Mouse (Mus musculus): ENCODE data around the gene Herc3. TPM values are rescaled to one million over a fixed set of nuclear protein-coding genes. Genes with fewer than 3 reads are reported as not detected.
A peak's percentile ranks its signal among the peaks of the same experiment; 100 is the strongest.

The Herc3 gene
- polyA plus RNA-seq, 1 experiment from 2014 or later: 7.7 TPM

GRCm38 (mm10) chr6:58900536-58900935, 69.3 kb downstream of the Herc3 start:
- H3K9me3 ChIP-seq (ENCODE audit: control insufficient read depth, low read length): no peaks in the 10 kb centered on the region
- no peaks in the 10 kb centered on the region for H3K27me3 ChIP-seq (ENCODE audit: control insufficient read depth, insufficient read depth, low read length)
- no peaks in the 10 kb centered on the region for H3K36me3 ChIP-seq (ENCODE audit: control insufficient read depth, insufficient read depth, low read length)
- H3K9ac ChIP-seq (ENCODE audit: low read length): no peak overlapping the region
- no peaks in the 10 kb centered on the region for H3K4me1 ChIP-seq (ENCODE audit: control insufficient read depth, insufficient read depth, low read length)
- no peak overlapping the region for H3K4me3 ChIP-seq (ENCODE audit: low read depth, low read length)
- WGBS: 91% methylated on average over 7 of the region's 7 CpGs
- no peak overlapping the region for H3K27ac ChIP-seq (ENCODE audit: low read depth, low read length)
- H3K4me2 ChIP-seq (ENCODE audit: low read depth): no peak overlapping the region
- DNase-seq (ENCODE audit: low spot score): no peak
- ATAC-seq (ENCODE audit: insufficient read depth, low FRiP score, low TSS enrichment): no peak

- WGBS: 22% methylated on average over 8 of the region's 8 CpGs
- H3K9me3 ChIP-seq (ENCODE audit: control insufficient read depth, low read length): peaks cover 2% of the 10 kb centered on the region; the same call in 1 of the 2 replicates
- DNase-seq (ENCODE audit: low spot score) (peak; percentile 58), ATAC-seq (ENCODE audit: insufficient read depth, low FRiP score, low TSS enrichment) (peak; percentile 88)
- peak overlapping the region; percentile 12; the same call in 1 of the 2 replicates for H3K4me2 ChIP-seq (ENCODE audit: low read depth)
- peaks cover 2% of the 10 kb centered on the region; the same call in 1 of the 2 replicates for H3K36me3 ChIP-seq (ENCODE audit: control insufficient read depth, insufficient read depth, low read length)
- no peak overlapping the region for H3K9ac ChIP-seq (ENCODE audit: low read length)
- H3K27ac ChIP-seq (ENCODE audit: low read depth, low read length): no peak overlapping the region
- no peaks in the 10 kb centered on the region for H3K4me1 ChIP-seq (ENCODE audit: control insufficient read depth, insufficient read depth, low read length)
- H3K4me3 ChIP-seq (ENCODE audit: low read depth, low read length): no peak overlapping the region
- no peaks in the 10 kb centered on the region for H3K27me3 ChIP-seq (ENCODE audit: control insufficient read depth, insufficient read depth, low read length)
Observed at GRCm38 (mm10) chr6:58903171-58903570, 71.9 kb downstream of the Herc3 start.

GRCm38 (mm10) chr6:58904551-58904950, 73.3 kb downstream of the Herc3 start:
- H3K4me2 ChIP-seq (ENCODE audit: low read depth): no peak overlapping the region
- no peaks in the 10 kb centered on the region for H3K4me1 ChIP-seq (ENCODE audit: control insufficient read depth, insufficient read depth, low read length)
- H3K27ac ChIP-seq (ENCODE audit: low read depth, low read length): no peak overlapping the region
- H3K4me3 ChIP-seq (ENCODE audit: low read depth, low read length): no peak overlapping the region
- H3K9ac ChIP-seq (ENCODE audit: low read length): no peak overlapping the region
- 50% methylated on average over 3 of the region's 3 CpGs for WGBS
- ATAC-seq (ENCODE audit: insufficient read depth, low FRiP score, low TSS enrichment) (no peak), DNase-seq (ENCODE audit: low spot score) (no peak)
- H3K36me3 ChIP-seq (ENCODE audit: control insufficient read depth, insufficient read depth, low read length): peaks cover 2% of the 10 kb centered on the region; the same call in 1 of the 2 replicates
- peaks cover 2% of the 10 kb centered on the region; the same call in 1 of the 2 replicates for H3K9me3 ChIP-seq (ENCODE audit: control insufficient read depth, low read length)
- no peaks in the 10 kb centered on the region for H3K27me3 ChIP-seq (ENCODE audit: control insufficient read depth, insufficient read depth, low read length)

GRCm38 (mm10) chr6:58906852-58907261, 75.6 kb downstream of the Herc3 start, which contains the start of gene Nap1l5:
TSS of gene Nap1l5 (minus strand) at chr6:58907076.
- Histone ChIP-seq H3K4me2 (ENCODE audit: low read depth) (peak within 1 kb of the TSS; percentile 60), H3K36me3 (ENCODE audit: control insufficient read depth, insufficient read depth, low read length) (peaks cover 2% of the 10 kb centered on the region; the same call in 1 of the 2 replicates), H3K4me1 (ENCODE audit: control insufficient read depth, insufficient read depth, low read length) (no peaks in the 10 kb centered on the region), H3K27me3 (ENCODE audit: control insufficient read depth, insufficient read depth, low read length) (no peaks in the 10 kb centered on the region), H3K27ac (ENCODE audit: low read depth, low read length) (no peak within 1 kb of the TSS), H3K4me3 (ENCODE audit: low read depth, low read length) (peak within 1 kb of the TSS; percentile 47), H3K9me3 (ENCODE audit: control insufficient read depth, low read length) (peaks cover 2% of the 10 kb centered on the region; the same call in 1 of the 2 replicates), H3K9ac (ENCODE audit: low read length) (peak within 1 kb of the TSS; percentile 37; the same call in 1 of the 2 replicates)
- ATAC-seq (ENCODE audit: insufficient read depth, low FRiP score, low TSS enrichment): peak; percentile 74
- 36% methylated on average over 34 of the region's 34 CpGs for WGBS
- DNase-seq (ENCODE audit: low spot score): peak; percentile 55

DNA sequence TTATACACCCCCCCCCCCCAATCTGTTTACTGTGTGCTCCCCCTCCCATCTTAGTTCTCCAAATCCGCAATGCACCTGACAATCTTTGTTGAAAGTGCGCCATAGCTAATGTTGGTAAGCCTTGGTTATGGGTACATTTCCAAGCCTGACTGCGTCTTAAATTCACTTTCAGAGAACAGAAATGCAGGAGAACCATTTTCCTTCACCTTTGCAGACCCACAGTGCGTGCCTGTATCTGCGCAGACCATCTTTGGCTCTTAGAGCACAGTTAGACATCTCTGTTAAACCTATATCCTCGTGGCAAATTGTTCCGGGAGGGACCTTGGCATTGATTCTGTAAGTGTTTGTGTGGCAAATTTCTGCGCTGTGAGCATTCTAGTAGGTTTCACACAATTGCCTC, 76.1 kb downstream of the Herc3 start:
- Histone ChIP-seq H3K27ac (ENCODE audit: low read depth, low read length) (no peak overlapping the region), H3K4me1 (ENCODE audit: control insufficient read depth, insufficient read depth, low read length) (no peaks in the 10 kb centered on the region), H3K4me3 (ENCODE audit: low read depth, low read length) (no peak overlapping the region), H3K9me3 (ENCODE audit: control insufficient read depth, low read length) (peaks cover 2% of the 10 kb centered on the region; the same call in 1 of the 2 replicates), H3K4me2 (ENCODE audit: low read depth) (peak overlapping the region; percentile 60), H3K9ac (ENCODE audit: low read length) (no peak overlapping the region), H3K27me3 (ENCODE audit: control insufficient read depth, insufficient read depth, low read length) (no peaks in the 10 kb centered on the region), H3K36me3 (ENCODE audit: control insufficient read depth, insufficient read depth, low read length) (peaks cover 2% of the 10 kb centered on the region; the same call in 1 of the 2 replicates)
- 82% methylated on average over 8 of the region's 8 CpGs for WGBS
- DNase-seq (ENCODE audit: low spot score) (no peak), ATAC-seq (ENCODE audit: insufficient read depth, low FRiP score, low TSS enrichment) (no peak)

- Histone ChIP-seq H3K4me1 (ENCODE audit: control insufficient read depth, insufficient read depth, low read length) (no peaks in the 10 kb centered on the region), H3K9me3 (ENCODE audit: control insufficient read depth, low read length) (peaks cover 2% of the 10 kb centered on the region; the same call in 1 of the 2 replicates), H3K9ac (ENCODE audit: low read length) (no peak overlapping the region), H3K27me3 (ENCODE audit: control insufficient read depth, insufficient read depth, low read length) (no peaks in the 10 kb centered on the region), H3K36me3 (ENCODE audit: control insufficient read depth, insufficient read depth, low read length) (peaks cover 2% of the 10 kb centered on the region; the same call in 1 of the 2 replicates), H3K27ac (ENCODE audit: low read depth, low read length) (no peak overlapping the region), H3K4me3 (ENCODE audit: low read depth, low read length) (no peak overlapping the region), H3K4me2 (ENCODE audit: low read depth) (no peak overlapping the region)
- WGBS: 63% methylated on average over 2 of the region's 2 CpGs
- ATAC-seq (ENCODE audit: insufficient read depth, low FRiP score, low TSS enrichment): no peak
- no peak for DNase-seq (ENCODE audit: low spot score)
Observed at GRCm38 (mm10) chr6:58907791-58908190, 76.5 kb downstream of the Herc3 start.

GRCm38 (mm10) chr6:58912842-58913241, 81.6 kb downstream of the Herc3 start:
- WGBS: 79% methylated on average over 5 of the region's 5 CpGs

GRCm38 (mm10) chr6:58913551-58913950, 82.3 kb downstream of the Herc3 start:
- no peak for DNase-seq (ENCODE audit: low spot score)
- WGBS: 89% methylated on average over 3 of the region's 3 CpGs
- Histone ChIP-seq H3K9me3 (ENCODE audit: control insufficient read depth, low read length) (no peaks in the 10 kb centered on the region), H3K4me2 (ENCODE audit: low read depth) (no peak overlapping the region), H3K9ac (ENCODE audit: low read length) (no peak overlapping the region), H3K36me3 (ENCODE audit: control insufficient read depth, insufficient read depth, low read length) (no peaks in the 10 kb centered on the region), H3K4me1 (ENCODE audit: control insufficient read depth, insufficient read depth, low read length) (no peaks in the 10 kb centered on the region), H3K27me3 (ENCODE audit: control insufficient read depth, insufficient read depth, low read length) (no peaks in the 10 kb centered on the region), H3K27ac (ENCODE audit: low read depth, low read length) (no peak overlapping the region), H3K4me3 (ENCODE audit: low read depth, low read length) (no peak overlapping the region)
- ATAC-seq (ENCODE audit: insufficient read depth, low FRiP score, low TSS enrichment): no peak

More at GRCm38 (mm10) chr6:58912842-58913241, 81.6 kb downstream of the Herc3 start:
- no peak overlapping the region for H3K4me2 ChIP-seq (ENCODE audit: low read depth)
- DNase-seq (ENCODE audit: low spot score) (no peak), ATAC-seq (ENCODE audit: insufficient read depth, low FRiP score, low TSS enrichment) (no peak)
- no peaks in the 10 kb centered on the region for H3K36me3 ChIP-seq (ENCODE audit: control insufficient read depth, insufficient read depth, low read length)
- H3K9ac ChIP-seq (ENCODE audit: low read length): no peak overlapping the region
- H3K27ac ChIP-seq (ENCODE audit: low read depth, low read length): no peak overlapping the region
- no peaks in the 10 kb centered on the region for H3K27me3 ChIP-seq (ENCODE audit: control insufficient read depth, insufficient read depth, low read length)
- H3K9me3 ChIP-seq (ENCODE audit: control insufficient read depth, low read length): no peaks in the 10 kb centered on the region
- H3K4me1 ChIP-seq (ENCODE audit: control insufficient read depth, insufficient read depth, low read length): no peaks in the 10 kb centered on the region
- H3K4me3 ChIP-seq (ENCODE audit: low read depth, low read length): no peak overlapping the region

DNA sequence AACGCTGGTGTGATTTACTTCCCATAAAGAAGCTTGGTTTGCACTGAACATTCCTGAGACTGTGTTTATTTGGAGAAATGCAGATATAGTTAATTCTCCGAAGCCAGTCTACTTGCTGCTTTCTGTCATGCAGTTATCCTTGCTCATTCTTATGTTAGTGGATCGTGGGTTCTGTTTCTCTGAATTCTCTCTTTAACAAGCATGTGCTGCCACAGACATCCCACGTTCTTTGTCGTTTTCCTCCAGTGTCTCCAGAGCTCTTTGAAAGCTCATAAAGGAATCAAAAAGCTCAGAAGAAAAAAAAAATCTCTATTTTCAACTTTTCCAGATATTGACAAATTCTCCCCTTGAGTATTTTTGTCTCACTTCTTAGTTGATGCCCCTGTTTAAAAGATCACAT, 82.7 kb downstream of the Herc3 start:
- 85% methylated on average over 5 of the region's 5 CpGs for WGBS
- Histone ChIP-seq H3K9me3 (ENCODE audit: control insufficient read depth, low read length) (no peaks in the 10 kb centered on the region), H3K27ac (ENCODE audit: low read depth, low read length) (no peak overlapping the region), H3K9ac (ENCODE audit: low read length) (no peak overlapping the region), H3K4me2 (ENCODE audit: low read depth) (no peak overlapping the region), H3K4me3 (ENCODE audit: low read depth, low read length) (no peak overlapping the region), H3K4me1 (ENCODE audit: control insufficient read depth, insufficient read depth, low read length) (no peaks in the 10 kb centered on the region), H3K36me3 (ENCODE audit: control insufficient read depth, insufficient read depth, low read length) (no peaks in the 10 kb centered on the region), H3K27me3 (ENCODE audit: control insufficient read depth, insufficient read depth, low read length) (no peaks in the 10 kb centered on the region)
- DNase-seq (ENCODE audit: low spot score): no peak
- ATAC-seq (ENCODE audit: insufficient read depth, low FRiP score, low TSS enrichment): no peak

All from neural tube, embryonic 11.5 days (tissue).